Mouse (Mus musculus): ENCODE measurements around the gene Idnk. TPM values are rescaled to one million over a fixed set of nuclear protein-coding genes. Genes with fewer than 3 reads are reported as not detected.

Idnk gene
- polyA plus RNA-seq, 1 experiment = 11.7 TPM

- H3K27me3 ChIP-seq (ENCODE audit: control insufficient read depth, insufficient read depth, insufficient read length) = no peaks in the 10 kb centered on the region
- peaks cover 87% of the 10 kb centered on the region for H3K36me3 ChIP-seq (ENCODE audit: control insufficient read depth, insufficient read depth)
- no peaks in the 10 kb centered on the region for H3K79me3 ChIP-seq (ENCODE audit: low read depth)
- no peak overlapping the region for H3K4me3 ChIP-seq (ENCODE audit: insufficient read depth, poor library complexity, severe bottlenecking)
- H3ac ChIP-seq (ENCODE audit: control insufficient read depth, insufficient read length, low read depth) = no peak overlapping the region
- peaks cover 8% of the 10 kb centered on the region for H3K79me2 ChIP-seq (ENCODE audit: control insufficient read depth, insufficient read depth)
- no peak for TF ChIP-seq CTCF (IDR thresholded peaks at IDR 0.05; ENCODE audit: control insufficient read depth, insufficient read depth, insufficient read length)
- TF ChIP-seq MYOG (IDR thresholded peaks at IDR 0.05; ENCODE audit: control insufficient read depth, extremely low read depth, insufficient read length) = no peak
- TF ChIP-seq MAX (IDR thresholded peaks at IDR 0.05) = no peak
- TF ChIP-seq USF1 (IDR thresholded peaks at IDR 0.05; ENCODE audit: low read depth) = no peak
- no peak for TF ChIP-seq FOSL1 (IDR thresholded peaks at IDR 0.05; ENCODE audit: insufficient read depth, low read length, poor library complexity, severe bottlenecking)
Observed at GRCm38 (mm10) chr13:58177511-58178208, 20.2 kb downstream of the Idnk start.

- H3ac ChIP-seq (ENCODE audit: control insufficient read depth, insufficient read length, low read depth) = no peak overlapping the region
- peaks cover 39% of the 10 kb centered on the region for H3K79me2 ChIP-seq (ENCODE audit: control insufficient read depth, insufficient read depth)
- peaks cover 79% of the 10 kb centered on the region for H3K36me3 ChIP-seq (ENCODE audit: control insufficient read depth, insufficient read depth)
- no peak for TF ChIP-seq USF1 (IDR thresholded peaks at IDR 0.05; ENCODE audit: low read depth)
- TF ChIP-seq CTCF (IDR thresholded peaks at IDR 0.05; ENCODE audit: control insufficient read depth, insufficient read depth, insufficient read length) = no peak
- no peak for TF ChIP-seq FOSL1 (IDR thresholded peaks at IDR 0.05; ENCODE audit: insufficient read depth, low read length, poor library complexity, severe bottlenecking)
- TF ChIP-seq MYOD1 (IDR thresholded peaks at IDR 0.05; ENCODE audit: control insufficient read depth, insufficient read length, low read depth) = no peak
- TF ChIP-seq CEBPB (IDR thresholded peaks at IDR 0.05; ENCODE audit: low read depth) = no peak
- TF ChIP-seq MAX (IDR thresholded peaks at IDR 0.05) = no peak
- H3K27me3 ChIP-seq (ENCODE audit: control insufficient read depth, insufficient read depth, insufficient read length) = no peaks in the 10 kb centered on the region
- H3K79me3 ChIP-seq (ENCODE audit: low read depth) = peaks cover 10% of the 10 kb centered on the region
- H3K4me3 ChIP-seq (ENCODE audit: insufficient read depth, poor library complexity, severe bottlenecking) = no peak overlapping the region
Observed at GRCm38 (mm10) chr13:58181607-58182551, 24.4 kb downstream of the Idnk start.

- no peaks in the 10 kb centered on the region for H3K27me3 ChIP-seq (ENCODE audit: control insufficient read depth, insufficient read depth, insufficient read length)
- peaks cover 28% of the 10 kb centered on the region for H3K79me3 ChIP-seq (ENCODE audit: low read depth)
- TF ChIP-seq FOSL1 (IDR thresholded peaks at IDR 0.05; ENCODE audit: insufficient read depth, low read length, poor library complexity, severe bottlenecking) (no peak), CTCF (IDR thresholded peaks at IDR 0.05; ENCODE audit: control insufficient read depth, insufficient read depth, insufficient read length) (no peak), MYOD1 (IDR thresholded peaks at IDR 0.05; ENCODE audit: control insufficient read depth, insufficient read length, low read depth) (no peak), MAX (IDR thresholded peaks at IDR 0.05) (no peak), MYOG (IDR thresholded peaks at IDR 0.05; ENCODE audit: control insufficient read depth, extremely low read depth, insufficient read length) (no peak), CEBPB (IDR thresholded peaks at IDR 0.05; ENCODE audit: low read depth) (no peak), USF1 (IDR thresholded peaks at IDR 0.05; ENCODE audit: low read depth) (no peak)
- no peak overlapping the region for H3ac ChIP-seq (ENCODE audit: control insufficient read depth, insufficient read length, low read depth)
- peaks cover 75% of the 10 kb centered on the region for H3K36me3 ChIP-seq (ENCODE audit: control insufficient read depth, insufficient read depth)
- peaks cover 61% of the 10 kb centered on the region for H3K79me2 ChIP-seq (ENCODE audit: control insufficient read depth, insufficient read depth)
- H3K4me3 ChIP-seq (ENCODE audit: insufficient read depth, poor library complexity, severe bottlenecking) = no peak overlapping the region
Observed at GRCm38 (mm10) chr13:58184111-58184510, 26.7 kb downstream of the Idnk start.

- Histone ChIP-seq H3K36me3 (ENCODE audit: control insufficient read depth, insufficient read depth) (peaks cover 79% of the 10 kb centered on the region), H3K79me3 (ENCODE audit: low read depth) (peaks cover 35% of the 10 kb centered on the region), H3K4me3 (ENCODE audit: insufficient read depth, poor library complexity, severe bottlenecking) (no peak overlapping the region), H3K27me3 (ENCODE audit: control insufficient read depth, insufficient read depth, insufficient read length) (no peaks in the 10 kb centered on the region), H3ac (ENCODE audit: control insufficient read depth, insufficient read length, low read depth) (no peak overlapping the region), H3K79me2 (ENCODE audit: control insufficient read depth, insufficient read depth) (peaks cover 66% of the 10 kb centered on the region)
- TF ChIP-seq FOSL1 (IDR thresholded peaks at IDR 0.05; ENCODE audit: insufficient read depth, low read length, poor library complexity, severe bottlenecking) = no peak
- no peak for TF ChIP-seq CTCF (IDR thresholded peaks at IDR 0.05; ENCODE audit: control insufficient read depth, insufficient read depth, insufficient read length)
- no peak for TF ChIP-seq USF1 (IDR thresholded peaks at IDR 0.05; ENCODE audit: low read depth)
- TF ChIP-seq MYOD1 (IDR thresholded peaks at IDR 0.05; ENCODE audit: control insufficient read depth, insufficient read length, low read depth) = no peak
- TF ChIP-seq MYOG (IDR thresholded peaks at IDR 0.05; ENCODE audit: control insufficient read depth, extremely low read depth, insufficient read length) = no peak
- TF ChIP-seq MAX (IDR thresholded peaks at IDR 0.05) = no peak
- TF ChIP-seq CEBPB (IDR thresholded peaks at IDR 0.05; ENCODE audit: low read depth) = no peak
Observed at GRCm38 (mm10) chr13:58186281-58186680, 28.8 kb downstream of the Idnk start.

- H3ac ChIP-seq (ENCODE audit: control insufficient read depth, insufficient read length, low read depth) = no peak overlapping the region
- no peaks in the 10 kb centered on the region for H3K27me3 ChIP-seq (ENCODE audit: control insufficient read depth, insufficient read depth, insufficient read length)
- peaks cover 60% of the 10 kb centered on the region for H3K79me2 ChIP-seq (ENCODE audit: control insufficient read depth, insufficient read depth)
- TF ChIP-seq MAX (IDR thresholded peaks at IDR 0.05) (no peak), CTCF (IDR thresholded peaks at IDR 0.05; ENCODE audit: control insufficient read depth, insufficient read depth, insufficient read length) (no peak), CEBPB (IDR thresholded peaks at IDR 0.05; ENCODE audit: low read depth) (no peak), FOSL1 (IDR thresholded peaks at IDR 0.05; ENCODE audit: insufficient read depth, low read length, poor library complexity, severe bottlenecking) (no peak), MYOD1 (IDR thresholded peaks at IDR 0.05; ENCODE audit: control insufficient read depth, insufficient read length, low read depth) (no peak), MYOG (IDR thresholded peaks at IDR 0.05; ENCODE audit: control insufficient read depth, extremely low read depth, insufficient read length) (no peak), USF1 (IDR thresholded peaks at IDR 0.05; ENCODE audit: low read depth) (no peak)
- H3K4me3 ChIP-seq (ENCODE audit: insufficient read depth, poor library complexity, severe bottlenecking) = no peak overlapping the region
- peaks cover 75% of the 10 kb centered on the region for H3K36me3 ChIP-seq (ENCODE audit: control insufficient read depth, insufficient read depth)
- peaks cover 35% of the 10 kb centered on the region for H3K79me3 ChIP-seq (ENCODE audit: low read depth)
Observed at GRCm38 (mm10) chr13:58187751-58188150, 30.3 kb downstream of the Idnk start.

Data from C2C12 (cell line).